Mouse (Mus musculus) bone marrow macrophage, adult 2 months (primary cell): ENCODE results near the gene Apip.

ENCODE experiments used
- CTCF ChIP-seq: IDR thresholded peaks from 2 replicates; pipeline ENCODE4 v1.5.1; 2012; ENCODE audit warnings: low read depth, mild to moderate bottlenecking, low read length, moderate library complexity
- POLR2A ChIP-seq: IDR thresholded peaks from 2 replicates; pipeline ENCODE4 v1.6.1; 2012; ENCODE audit warnings: mild to moderate bottlenecking, low read depth, low read length, borderline replicate concordance

DNA sequence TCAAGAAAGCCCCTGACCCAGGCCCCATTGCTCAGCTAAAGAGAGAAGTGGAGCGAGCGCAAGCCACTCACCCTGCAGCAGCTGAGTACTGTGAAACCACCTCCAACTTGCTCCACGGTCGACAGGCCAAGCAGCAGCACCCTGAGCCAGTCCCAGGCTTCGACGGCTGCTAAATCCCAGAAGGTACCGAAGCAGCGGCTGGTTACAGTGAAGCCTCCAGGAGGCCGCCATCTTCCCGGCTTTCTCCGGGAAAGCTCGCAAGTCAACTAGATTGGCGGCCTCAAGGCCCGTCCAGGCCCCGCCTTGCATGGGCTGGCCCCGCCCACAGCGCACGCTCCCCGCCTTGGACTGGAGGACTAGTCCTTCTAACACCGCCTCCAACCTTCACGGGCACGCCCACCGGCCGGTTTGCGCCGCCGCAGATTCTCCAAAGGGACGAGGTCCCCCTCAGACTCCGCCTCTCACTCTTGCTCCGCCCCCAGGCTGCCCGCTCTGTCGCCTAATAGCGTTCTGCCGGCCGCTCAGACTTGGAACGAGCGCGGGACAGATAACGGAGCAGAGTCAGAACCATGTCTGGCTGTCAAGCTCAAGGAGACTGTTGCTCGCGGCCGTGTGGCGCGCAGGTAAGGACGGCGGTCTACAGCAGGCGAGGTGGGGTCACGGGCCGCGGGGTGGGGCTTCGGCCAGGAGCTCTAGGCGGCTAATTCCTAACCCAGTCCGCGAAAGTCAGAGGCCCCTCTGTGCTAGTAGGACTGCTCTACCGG lies at the start of gene Apip, which contains the start of gene Pdhx:
- TF ChIP-seq CTCF (no peak), POLR2A (peak; percentile 82; the same call in 1 of the 2 replicates)
